Mouse (Mus musculus) retina, postnatal 1 day (tissue): ENCODE results near the gene Dglucy.
"Not testable (repeated sequence)": the region's sequence is repeated elsewhere in the genome, so short reads cannot be mapped to it uniquely, and the experiment has no call there.

Experiments
- DNase-seq: peaks from one replicate; pipeline ENCODE4 v3.0.0-alpha.2; 2012

Dglucy gene

DNA sequence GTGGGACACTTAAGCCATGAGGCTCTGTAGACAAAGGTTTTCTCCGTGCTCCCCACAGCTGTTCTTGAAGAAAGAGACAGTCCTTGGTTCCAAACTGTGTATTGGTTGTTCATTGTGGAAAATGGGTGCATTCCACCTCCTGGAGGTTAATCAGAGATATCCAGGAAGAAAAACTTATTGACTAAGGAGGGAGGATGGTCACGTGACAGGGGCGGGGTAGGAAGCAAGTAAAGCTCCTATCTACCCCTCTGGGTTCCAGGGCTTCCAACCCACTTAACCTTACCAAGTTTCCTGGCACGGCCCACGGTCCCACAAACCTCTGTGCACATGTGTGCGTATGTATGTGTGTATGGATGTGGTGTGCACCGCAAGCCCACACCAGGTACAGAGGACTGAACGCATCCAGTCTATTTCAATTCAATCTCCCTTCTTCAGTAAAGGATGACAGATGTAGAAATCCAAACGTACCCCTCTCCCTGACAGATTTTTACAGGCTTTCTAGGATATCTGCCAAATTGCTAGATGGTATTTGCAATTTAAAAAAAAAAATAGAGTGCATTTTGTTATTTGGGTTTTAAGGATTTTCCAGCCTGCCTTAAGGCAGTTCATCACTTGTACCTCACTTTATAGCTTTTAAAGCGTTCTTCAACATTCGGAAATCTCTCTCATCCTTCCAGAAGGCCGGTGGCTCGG, 2.7 kb downstream of the Dglucy start:
- no peak for DNase-seq

- no peak for DNase-seq
These were observed 5.3 kb downstream of the Dglucy start for GRCm38 (mm10) chr12:100784152-100784551.

DNA sequence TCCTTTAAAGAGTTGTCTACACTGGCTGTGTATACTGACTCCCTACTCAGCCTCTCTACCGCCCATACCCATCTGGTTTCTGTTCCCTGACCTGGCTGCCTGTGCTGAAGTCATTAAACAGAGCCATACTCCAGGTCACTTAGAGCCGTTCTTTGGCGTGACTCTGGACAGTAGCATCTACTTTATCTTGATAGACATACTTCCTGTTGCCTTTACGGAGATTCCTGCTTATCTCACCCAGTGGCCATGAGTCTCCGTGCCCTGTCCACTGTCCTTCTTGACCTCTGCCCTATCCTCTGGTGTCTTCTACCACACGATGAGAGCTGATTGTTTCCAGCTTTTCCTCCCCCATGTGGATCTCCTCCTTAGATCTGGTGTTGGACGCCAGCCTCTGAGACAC, 6.5 kb downstream of the Dglucy start:
- no peak for DNase-seq

DNA sequence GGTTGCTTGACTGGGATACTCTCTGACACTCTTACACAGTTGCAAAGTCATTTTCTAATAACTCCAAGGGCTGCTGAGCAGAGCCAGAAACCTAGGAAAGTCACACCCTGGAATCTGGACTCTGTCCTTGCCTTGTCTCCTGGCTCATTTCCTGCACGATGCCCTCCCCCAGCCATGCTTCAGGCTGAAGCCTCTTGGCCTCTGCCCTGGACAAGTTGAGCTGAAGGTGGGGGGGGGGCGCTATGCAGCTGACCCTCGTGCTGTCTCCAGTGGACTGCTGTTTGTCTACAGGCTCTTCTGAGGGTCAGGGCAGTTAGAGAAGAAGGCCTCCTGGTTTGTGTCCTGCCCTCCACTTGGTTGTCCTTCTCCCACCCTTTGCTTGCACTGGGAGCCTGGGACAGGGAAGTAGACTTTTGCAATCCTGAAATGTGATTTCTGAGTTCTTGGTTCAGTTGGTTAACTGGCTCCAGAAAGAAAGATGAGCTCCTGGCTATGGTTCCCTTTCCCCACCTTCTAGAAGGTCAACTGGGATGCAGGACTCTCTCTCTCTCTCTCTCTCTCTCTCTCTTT, 11.2 kb downstream of the Dglucy start:
- DNase-seq = no peak

GRCm38 (mm10) chr12:100791425-100791824, 12.6 kb downstream of the Dglucy start:
- DNase-seq = no peak

DNA sequence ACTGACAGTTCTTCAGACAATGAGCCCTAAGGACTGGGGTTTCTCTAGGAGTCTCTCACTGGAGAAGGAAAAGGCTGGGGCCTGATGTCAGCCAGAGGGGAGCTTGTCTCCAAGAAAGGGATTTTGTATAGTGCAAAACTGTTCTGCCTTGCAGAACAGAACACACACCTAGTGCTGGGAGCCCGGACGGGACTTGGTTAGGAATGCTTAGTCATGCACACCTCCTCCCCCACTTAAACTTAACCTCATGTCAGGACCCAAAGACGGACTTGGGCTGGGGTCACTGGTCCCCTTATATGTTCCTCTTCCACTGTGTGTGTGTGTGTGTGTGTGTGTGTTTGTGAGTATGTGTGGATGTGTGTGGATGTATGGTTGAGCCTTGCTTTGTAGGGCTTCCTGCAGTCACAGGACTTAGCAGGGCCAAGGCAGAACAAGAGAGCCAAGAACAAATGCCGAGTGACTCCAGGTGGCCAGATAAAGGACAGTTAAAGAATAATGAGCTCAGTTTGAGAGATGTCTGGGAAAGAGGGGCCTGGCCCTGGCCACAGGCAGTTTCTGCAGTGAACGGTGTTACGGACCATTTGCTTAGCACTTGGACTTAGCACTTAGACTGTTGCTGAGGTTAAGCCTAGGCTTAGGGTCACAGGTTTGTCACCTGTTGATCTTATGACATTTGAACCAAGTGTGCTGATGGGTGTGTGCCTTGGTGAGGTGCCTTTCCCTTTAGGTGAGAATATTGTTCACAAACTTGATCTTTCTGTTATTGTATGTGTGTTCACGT, 15.8 kb downstream of the Dglucy start:
- no peak for DNase-seq

- no peak for DNase-seq
These were observed 16.7 kb downstream of the Dglucy start for GRCm38 (mm10) chr12:100795390-100796036.

DNA sequence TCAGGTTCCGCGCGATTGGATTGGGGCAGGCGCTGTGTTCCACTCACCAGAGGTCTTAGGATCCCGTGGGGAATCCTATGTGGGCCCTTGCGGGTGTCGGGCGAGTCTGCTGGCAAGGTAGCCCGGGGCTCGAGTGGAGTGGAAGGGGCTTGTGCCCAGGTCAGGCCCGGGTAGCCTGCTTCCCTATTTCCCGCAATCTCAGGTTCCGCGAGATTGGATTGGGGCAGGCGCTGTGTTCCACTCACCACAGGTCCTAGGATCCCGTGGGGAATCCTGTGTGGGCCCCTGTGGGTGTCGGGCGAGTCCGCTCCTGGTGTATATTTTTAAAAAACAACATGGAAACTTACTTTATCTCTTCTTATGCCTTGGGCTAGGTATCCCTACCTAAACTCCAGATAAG, 24.5 kb downstream of the Dglucy start:
- not testable (repeated sequence) for DNase-seq

GRCm38 (mm10) chr12:100807280-100807679, 28.4 kb downstream of the Dglucy start:
- no peak for DNase-seq

DNA sequence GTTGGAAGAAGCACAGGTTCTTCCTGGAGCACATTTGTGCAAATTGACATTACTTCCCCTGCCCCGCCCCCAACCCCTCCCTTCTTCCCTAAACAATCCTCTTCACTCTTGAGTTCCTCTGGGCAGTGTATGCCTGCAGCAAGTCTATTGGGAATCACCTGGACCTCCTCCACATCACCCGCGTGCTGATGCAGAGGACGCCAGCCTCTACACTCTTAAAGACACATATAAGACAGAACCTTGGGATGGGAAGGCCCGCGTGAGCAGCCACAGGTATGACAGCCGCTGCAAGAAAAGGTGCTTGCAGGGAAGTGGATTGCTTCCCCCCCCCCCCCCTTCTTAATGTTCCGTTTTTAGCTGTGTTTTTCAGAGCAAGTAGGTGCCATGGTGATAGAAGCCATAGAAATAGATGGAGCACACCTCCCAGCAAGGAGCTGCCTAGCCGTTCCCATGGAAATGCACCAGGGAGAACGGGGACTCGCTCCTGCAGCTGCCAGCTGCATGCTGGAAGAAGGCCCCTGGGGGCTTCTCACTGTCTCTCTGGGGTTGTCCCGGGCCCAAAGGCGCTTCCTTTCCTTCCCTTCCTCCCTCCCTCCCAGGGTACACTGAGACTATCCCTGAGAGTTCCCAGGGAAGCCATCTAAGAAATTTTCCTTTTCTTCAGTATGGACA, 29.9 kb downstream of the Dglucy start:
- DNase-seq = peak; percentile 38

DNA sequence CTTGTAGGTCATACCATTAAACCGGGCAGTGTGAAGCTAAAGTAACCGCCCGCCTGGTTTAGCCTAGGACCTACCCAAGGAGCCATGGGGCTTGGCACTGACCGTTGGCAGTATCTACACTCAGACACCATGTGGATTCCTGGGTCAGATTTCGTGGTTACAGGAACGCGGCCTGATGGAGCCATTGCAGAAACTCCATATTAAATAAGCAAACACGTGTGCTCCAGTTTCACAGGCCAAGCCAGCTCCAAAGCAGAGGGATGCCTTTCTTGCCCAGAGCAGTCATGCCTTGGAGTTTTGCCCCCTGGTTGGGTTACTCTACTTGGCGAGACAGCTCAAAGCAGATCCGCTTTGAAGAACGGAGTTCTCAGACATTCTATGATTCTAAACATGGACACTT, 31.7 kb downstream of the Dglucy start:
- no peak for DNase-seq

DNA sequence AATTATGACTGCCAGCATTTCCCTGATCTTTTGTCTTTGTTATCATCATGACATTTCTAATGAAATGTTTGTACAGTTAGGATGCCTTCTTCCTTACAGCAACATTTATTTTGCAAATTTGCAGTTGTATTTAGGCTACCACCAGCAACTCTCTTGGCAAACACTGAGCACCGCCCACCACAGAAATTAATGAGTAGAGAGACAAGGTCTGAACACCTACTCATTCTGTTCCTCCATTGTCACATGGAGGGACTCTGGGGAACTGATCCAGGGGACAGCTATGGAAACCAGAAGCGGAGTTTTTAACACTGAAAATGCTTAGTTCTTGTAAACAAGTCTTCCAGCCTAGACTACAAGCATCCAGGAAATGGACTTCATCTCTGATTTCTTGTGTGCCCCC, 35.0 kb downstream of the Dglucy start:
- no peak for DNase-seq

GRCm38 (mm10) chr12:100814671-100815070, 35.8 kb downstream of the Dglucy start:
- no peak for DNase-seq

GRCm38 (mm10) chr12:100816906-100817305, 38.0 kb downstream of the Dglucy start:
- no peak for DNase-seq

DNA sequence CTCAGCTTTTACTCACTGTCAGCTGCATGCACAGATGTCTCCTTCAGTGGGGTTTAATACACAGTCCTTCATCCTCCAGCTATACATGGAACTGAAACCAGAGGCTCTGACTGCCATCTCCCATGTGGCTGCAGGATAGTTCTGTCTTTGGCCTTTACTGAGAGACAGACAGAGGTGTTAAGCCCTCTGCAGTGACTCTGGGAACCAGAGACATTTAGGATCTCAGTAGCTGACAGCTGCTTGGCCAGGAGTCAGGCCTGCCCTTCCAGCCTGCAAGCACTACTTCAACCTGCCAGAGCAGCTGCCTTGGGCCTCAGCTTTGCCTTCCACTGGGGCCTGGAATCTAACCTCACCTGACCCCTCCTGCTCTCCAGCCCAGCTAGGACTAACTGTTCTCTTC, 41.1 kb downstream of the Dglucy start:
- DNase-seq = no peak

DNA sequence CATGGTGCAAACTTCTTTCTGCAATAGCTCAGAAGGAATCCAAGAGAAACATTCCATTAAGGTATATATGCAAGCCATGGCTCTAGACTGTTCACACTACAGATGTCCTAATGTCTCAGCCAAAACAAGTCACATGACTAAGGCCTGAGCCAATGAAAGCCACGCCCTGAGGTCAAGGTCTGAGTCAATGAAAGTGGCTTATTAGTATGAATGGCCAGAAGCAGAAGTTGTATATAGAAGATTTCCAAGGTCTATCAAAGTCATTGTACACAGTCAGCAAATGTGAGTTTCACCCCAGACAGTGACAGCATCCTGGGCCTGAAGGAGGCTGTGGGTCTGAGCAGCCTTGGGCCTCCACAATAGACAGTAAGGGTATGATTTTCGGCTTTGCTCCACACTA, 52.2 kb downstream of the Dglucy start:
- no peak for DNase-seq

DNA sequence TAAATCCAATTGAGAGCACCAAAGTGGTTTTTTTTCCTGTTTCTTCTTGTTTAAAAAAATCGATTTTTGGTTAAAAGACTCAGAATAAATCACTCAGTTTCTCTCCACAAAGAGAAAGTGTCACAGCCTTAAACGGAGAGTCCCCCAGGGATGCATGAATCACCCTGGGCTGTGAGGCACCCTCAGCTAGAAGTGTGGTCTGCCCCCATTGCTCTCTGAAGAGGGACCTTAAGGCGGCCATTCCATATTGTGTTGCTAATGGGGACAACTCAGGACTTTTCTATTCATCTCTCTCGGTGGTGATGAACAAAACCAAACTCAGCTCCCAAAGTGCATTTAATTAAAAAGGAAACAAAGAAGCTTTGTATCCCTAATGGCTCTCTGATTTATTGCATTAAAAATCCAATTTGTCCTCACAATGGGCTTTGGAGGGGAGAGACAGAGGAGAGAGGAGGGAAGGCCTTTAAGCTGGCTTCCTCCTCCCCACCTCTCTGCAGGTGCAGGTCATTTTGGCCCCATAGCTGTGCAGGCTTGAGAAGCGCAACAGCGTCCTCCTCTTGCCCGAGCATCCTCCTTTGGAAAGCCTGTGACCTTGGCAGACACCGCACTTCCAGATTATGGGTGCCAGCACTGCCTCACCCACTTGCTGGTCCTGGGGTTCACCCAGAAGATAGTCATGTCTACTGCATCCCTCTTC, 52.9 kb downstream of the Dglucy start:
- peak; percentile 89 for DNase-seq

DNA sequence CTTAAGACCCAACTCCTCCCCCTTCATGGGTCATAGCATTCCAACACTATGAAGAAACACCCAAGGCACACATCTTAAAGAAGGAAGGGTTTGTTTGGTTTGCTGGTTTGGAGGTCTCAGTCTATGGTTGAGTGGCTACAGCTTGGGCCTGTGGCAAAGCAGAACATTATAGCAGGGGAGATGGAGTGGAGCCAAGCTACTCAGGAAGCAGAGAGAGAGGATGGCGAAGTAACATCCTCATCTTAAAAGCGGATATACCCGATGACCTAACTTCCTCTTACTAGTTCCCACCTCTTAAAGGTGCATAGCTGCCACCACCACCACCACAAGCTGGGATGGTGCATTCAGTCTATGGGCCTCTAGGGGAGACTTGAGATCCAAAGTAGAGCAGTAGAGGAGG, 58.4 kb downstream of the Dglucy start:
- no peak for DNase-seq

- DNase-seq = no peak
These were observed 60.3 kb downstream of the Dglucy start for GRCm38 (mm10) chr12:100839079-100839600.

DNA sequence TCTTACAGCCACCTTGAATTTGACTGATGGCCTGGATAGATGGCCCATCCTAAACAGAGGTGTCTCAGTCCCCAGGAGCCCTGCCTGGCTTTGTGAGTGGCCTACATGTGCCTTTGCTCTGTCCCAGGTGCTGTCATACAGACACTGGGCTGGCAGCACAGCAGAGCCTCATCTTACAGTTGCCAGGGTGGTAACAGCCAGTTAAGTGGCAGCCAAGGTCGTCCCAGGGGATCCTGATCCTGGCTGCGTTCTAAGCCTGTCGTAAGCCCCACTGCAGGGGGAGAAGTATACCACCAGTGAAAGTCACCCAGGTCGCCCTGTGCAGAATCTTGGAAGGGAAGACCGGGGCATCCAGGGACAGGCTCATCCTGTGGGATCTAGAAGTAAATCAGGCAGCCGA, 61.1 kb downstream of the Dglucy start:
- DNase-seq = no peak

DNA sequence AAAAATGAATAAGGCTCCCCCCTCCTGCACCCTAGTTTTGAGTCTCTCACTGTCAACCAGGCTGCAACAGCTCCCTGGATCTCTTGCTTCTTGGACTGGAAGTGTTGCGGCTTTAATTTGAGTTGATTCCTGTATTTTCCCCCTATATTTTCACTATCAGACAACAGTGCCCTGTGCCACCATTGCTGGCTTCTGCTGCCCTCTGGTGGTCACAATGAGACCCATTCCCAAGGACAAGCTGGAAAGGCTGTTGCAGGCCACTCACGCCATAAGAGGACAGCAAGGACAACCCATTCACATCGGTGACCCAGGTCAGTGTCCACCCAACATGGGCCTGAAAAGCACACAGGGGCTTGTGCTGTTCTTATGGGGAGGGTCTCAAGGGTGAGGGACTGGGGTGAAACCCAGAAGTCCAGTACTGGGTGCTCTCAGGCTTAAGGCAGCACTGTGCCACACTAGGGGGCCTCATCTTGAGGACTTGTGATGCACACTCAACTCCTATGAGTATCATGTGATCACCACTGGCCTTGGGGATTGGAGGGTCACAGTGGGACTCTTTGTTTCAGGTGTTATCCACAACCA, 62.4 kb downstream of the Dglucy start:
- peak; percentile 87 for DNase-seq

DNA sequence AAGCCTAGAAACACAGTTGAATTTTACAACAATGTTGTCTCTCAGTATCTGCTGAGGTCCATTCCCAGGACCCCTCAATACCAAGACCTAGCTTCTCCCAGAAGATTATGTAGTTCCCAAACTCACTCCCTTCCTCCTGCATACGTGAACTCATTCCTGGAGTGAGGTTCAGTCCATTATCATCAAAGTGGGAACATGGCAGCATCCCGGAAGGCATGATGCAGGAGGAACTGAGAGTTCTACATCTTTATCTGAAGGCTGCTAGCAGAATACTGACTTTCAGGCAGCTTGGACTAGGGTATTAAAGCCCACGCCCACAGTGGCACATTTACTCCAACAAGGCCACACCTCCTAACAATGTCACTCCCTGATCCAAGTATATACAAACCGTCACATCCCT, 64.3 kb downstream of the Dglucy start:
- DNase-seq = no peak
